Mouse (Mus musculus) heart, postnatal 4 days (tissue): ENCODE measurements at regions not wholly inside any gene's neighbourhood (a gene's known extent, or its start where the extent isn't known, plus 50 kb on each side); places are given as distances from the start of the nearest gene placed in this dataset.
A peak's percentile ranks its signal among the peaks of the same experiment; 100 is the strongest.

Source experiments
- DNase-seq: peaks from one replicate; pipeline ENCODE4 v3.0.0; 2021

DNA sequence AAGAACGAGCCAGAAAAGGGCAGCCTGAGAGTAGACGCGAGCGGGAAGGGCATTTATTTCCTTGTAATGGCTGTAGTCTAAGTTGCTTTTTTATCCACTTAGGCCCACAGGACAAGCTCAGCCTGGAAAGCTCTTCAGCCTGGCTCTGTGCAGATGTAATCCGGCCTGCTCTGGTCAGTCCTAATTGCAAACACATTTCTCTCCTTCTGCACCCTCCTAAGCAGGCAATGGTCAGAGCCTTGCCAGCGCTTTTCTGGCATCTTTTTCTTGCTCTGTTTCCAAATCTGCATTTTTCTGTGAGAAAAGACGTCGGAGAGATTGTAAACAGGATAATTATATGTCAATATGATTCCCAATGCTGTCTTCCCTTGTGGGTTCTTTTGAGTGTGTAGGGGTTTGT is 224.3 kb upstream of the Tank start:
- DNase-seq = peak; percentile 19

DNA sequence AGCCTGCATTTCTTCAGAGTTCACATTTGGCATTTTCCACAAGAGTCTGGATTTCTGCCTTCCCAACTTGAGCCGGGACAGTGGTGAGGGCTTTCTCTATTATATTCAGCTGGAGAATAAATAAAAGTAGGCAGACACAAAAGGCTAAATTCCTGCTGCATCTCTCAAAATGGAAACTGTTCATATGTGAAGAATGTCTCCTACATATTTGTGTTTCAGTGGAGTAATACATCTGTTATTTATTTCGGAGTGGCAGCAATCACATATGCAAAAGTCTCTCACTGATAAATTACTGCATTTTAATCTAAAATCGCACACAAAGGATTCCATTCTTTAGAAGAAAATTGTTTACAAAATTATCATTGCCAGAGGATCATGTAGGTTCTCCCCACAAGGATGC is 230.9 kb upstream of the Tank start:
- DNase-seq = no peak

DNA sequence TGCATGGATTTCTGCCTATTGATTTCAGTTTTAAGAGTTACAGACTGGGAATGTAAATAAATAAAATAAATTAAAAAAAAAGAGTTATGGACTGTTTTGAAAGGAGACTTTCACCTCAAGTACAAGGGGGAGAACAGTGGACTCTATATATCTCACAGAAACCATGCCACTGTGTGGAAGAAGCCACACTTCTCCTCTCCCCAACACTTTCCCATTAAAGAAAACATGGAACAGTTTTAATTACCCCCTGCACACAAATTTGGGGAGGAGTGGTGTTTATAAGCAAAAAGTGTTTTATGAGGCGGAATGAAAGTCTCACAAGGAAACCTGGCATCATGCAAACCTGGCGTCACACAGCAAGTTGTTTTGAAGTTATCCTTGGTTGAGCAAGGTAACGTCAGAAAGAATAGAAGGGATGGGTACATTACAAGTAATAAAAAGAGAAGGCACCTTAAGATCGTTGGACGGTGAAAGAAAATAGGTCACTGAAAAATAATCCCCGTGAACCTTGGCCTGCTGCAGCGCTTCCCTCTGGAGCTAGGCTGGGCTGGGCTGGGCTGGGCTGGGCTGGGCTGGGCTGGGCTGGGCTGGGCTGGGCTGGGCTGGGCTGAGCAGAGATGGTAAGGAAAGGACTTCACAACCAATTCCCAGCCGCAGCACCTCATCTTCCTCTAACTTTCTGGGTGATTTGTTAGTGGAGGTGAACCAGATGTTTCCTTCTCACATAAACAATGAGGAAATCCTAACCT is 232.2 kb upstream of the Tank start:
- DNase-seq = no peak

DNA sequence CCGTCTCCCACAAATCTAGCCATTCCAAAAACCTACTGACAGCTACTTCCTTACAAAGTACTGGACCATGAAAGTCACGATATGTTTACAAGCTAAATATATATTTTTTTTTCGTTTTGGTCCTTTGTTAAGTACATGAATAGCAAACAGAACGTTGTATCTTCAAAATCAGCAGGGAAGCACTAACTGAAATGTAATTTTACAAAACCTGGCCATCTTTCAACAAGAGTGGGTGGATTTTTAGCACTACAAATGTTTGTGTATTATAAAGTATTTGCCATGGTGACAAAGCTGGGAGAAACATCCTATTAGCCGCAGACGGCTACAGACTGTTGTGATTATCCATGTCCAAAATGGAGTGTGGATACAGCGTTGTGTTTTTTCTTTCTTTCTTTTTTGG is 233.1 kb upstream of the Tank start:
- no peak for DNase-seq

DNA sequence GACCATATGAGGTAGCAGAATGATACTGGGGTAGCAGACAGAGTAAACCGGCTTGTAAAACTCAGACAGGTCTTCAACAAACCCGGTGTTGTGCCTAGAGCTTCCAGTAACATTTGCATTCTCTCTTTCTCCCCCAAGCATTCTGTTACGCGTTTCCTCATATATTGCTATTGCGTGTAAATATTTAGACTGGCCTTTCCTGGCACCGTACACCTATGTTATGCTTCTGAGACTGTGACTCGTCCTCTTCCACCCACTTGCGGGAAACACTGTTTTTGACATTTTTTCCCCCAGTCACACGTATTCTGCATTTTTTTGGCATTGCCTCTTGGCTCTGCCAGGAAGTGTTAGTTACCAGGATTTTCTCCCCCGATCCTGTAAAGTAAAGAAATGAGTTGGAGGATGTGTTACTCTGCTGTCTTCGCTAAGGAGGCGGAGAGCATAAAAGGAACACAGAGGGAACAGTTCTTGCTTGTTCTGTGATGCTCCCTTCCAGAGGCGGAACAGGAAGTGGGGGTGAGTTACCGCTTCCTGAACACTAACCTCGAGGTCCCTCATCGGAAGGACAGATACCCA is 233.7 kb upstream of the Tank start:
- peak; percentile 8 for DNase-seq

DNA sequence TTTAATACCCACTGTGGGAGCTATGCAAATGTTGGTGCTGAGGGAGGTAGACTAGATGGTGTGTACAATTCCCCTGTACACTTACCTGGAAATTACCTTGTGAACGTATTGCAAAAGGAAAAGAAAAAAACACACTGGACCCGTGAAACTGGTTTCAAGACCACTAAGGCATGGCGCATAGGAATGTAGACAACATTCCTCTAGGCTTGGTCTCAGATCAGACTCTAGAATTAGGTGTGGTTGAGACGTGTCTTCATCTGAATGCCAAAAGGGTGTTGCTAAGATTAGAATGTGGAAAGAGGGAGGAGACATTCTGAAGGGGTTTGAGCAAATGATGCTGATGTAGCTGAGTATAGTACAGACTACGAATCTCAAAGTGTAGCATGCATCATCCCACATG is 237.1 kb upstream of the Tank start:
- no peak for DNase-seq

DNA sequence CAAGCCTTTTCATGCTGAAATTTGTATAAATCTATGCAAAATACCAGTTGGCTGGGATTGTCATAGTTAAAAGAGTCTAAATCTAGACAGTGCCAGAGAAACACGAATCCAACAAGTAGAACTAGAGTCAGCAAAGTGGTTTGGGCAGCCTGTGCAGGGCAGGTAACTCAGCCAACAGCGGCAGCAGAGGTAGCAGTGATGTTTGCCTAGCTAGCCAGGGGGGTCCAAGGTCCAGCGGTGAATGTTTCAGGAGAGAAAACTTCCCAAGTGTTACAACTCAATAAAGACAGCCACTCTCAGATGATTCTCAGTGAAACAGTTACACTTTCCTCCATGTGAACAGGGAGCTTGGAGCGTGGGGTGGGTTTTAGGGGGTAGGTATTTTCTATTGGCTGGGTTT is 259.2 kb upstream of the Tank start:
- no peak for DNase-seq

DNA sequence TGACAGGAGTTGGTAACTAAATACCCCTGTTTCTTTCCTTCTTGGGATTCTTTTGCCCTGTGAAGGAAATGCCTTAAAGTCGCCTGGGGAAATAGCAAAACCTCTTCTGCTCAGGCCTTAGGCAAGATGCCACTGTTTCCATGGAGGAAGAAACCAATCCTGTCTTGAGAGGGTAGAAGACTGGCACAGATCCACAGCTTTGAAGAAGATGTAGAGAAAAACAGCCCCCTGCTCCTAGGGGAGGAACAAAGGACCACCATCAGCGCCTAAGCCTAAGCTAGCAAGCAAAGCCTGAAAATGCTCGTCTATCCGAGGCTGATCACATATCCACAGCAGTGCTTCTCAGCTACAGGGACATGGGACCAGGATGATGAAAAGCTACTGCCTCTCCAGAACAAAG is 268.0 kb upstream of the Tank start:
- DNase-seq = no peak

DNA sequence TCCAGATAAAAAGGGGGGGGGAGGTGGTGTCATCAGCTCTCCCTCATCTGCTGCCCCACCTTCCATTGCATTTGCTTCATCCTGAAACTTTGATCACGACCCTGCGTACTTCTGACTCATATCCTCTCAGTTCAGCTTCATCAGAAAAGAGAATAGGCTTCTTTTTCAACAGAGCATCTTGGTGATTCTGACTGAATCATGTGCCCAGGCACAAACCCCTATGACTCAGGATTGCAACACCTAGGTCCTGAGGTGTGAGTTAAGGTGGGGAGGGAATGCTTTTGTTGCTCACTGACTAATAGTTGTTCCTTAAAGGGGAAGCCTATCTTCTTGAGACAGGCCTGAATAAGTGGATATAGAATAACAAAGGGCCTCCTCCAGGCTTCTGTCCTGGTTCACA is 269.2 kb upstream of the Tank start:
- DNase-seq = no peak

DNA sequence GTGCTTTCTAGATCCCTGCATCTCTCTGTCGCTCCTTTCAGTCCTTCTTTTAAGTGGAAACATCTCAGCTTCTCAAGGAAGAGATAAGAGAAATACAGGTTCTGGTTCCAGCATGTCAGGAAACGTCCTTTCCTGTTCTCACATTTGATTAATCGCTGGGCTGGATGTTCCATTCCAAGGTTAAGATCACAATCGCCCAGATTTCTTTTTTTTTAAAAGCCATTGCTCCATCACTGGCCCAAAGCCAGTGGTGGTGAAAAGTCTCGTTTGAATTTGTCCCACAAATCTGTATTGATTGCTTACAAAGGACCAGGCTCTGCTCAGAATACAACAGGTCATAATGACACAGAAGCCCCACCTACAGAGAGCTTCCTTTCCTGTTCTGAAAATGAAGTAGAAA is 281.2 kb upstream of the Tank start:
- DNase-seq = no peak

DNA sequence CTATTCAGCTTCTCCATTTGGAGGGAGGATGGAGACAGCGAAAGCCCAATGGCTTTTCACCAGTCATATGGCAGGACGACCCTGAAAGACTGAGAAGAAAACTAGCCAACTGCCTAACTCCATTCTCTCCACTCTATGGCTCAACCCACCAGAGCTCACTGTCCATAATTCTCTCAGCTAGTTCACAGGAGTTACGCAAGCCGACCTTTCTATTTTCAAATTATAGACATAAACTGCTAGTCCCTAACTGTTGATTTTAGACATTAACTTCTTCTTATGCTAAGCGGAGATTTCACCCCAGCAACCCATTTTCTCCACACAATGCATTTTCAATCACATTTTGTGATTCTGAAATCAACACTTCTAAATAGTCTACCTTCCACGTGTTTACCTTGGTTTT is 281.8 kb upstream of the Tank start:
- no peak for DNase-seq

DNA sequence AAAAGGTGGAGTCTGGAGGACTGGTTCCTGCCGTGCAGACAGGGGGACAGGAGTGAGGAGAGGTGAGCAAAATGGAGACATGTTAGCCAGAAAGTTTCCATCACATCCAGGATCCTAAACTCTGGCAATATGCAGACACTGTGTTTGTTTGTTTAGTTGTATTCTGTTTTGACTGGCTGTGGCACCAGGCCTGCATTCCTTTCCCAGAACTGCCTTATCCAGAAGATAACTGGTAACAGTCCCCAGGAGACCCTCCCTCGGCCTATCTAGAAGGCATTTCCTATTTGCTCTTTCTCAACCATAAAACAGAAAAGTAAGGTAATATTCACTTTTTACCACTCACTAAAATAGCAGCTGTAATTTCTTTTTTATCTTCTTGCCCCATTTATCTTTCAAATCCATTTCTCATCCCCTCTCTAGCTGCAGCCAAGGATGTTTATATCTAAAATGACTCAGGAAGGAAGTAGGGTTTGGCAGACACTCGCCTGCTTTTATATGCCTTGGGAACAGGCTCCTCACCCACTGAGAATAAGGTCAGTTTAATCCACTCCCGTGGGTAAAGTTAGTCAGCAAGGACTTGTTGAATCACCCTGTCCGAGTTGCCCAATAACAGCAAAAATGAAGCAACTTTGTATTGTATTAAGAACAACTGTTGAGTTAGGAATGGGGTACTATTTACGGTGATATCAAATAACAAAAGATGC is 283.0 kb upstream of the Tank start:
- peak; percentile 11 for DNase-seq

DNA sequence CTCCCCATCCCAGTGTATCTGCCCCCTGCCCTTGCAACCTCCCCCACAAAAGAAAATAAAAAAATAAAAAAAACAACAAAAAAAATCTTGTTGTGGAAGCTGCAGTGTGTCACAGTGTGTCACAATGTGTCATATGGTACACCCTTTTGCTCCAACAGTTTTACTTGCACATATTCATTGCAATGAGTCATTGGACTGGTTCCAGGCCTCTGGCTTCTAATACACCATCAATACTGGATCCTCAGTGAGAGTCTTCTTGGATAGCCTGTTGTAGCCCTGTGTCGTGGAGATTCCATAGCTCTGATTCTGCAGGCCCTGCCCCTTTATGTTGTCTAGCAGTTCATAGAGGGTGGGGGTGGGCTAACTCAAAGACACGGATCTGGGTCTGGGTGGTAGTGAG is 290.1 kb upstream of the Tank start:
- DNase-seq = no peak

DNA sequence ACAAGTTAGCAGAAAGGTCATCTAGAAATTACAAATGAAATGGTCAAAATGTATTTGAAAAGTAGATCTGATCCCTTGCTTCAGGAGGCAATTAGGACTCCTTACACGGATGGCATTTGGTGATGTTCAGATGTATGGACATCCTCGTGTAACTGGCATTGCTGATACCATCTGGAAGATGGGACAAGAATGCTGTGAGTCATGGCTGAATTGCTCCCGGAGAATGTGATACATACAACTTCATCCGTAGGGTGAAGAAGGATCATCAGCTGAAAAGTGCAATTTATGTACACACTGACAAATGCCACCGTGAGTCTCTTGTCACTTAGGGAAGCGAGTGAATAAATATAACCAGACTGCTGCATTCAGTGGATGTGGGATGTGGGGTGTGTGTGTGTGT is 293.7 kb upstream of the Tank start:
- DNase-seq = no peak

DNA sequence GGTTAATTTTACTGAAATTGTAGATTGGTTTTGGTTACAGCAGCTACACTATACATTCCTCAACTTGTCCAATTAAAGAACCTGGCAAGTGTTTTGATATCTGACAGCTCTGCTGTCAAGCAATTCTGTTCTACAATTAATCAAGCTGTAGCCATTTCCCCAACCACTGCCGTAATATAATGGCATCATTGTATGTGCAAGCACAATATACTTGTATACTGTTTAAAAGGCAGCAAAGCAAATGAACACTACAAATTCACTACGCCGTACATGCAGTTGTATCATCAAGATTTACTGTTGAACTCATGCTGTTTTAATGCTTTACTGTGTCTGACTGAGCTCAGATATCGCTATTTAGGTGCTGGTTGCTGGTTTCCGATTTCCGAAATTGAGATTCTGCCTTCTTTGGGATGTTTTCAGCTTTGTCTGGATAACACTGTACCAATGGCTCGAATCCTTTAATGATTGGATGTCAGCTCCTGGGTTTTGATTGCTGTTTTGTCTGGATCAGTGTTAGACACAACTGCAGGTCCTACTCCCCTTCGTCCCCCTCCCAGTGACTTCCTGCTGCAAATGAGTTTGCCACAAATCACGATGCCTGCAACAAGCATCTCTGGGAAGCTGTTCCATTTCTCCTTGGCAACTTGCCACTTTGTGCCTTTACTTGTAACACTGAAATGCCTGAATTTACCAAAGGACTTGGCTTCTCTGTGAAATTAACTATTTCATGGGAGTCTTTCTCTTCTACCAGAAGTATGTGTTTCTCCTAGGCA is 294.4 kb upstream of the Tank start:
- DNase-seq = no peak

DNA sequence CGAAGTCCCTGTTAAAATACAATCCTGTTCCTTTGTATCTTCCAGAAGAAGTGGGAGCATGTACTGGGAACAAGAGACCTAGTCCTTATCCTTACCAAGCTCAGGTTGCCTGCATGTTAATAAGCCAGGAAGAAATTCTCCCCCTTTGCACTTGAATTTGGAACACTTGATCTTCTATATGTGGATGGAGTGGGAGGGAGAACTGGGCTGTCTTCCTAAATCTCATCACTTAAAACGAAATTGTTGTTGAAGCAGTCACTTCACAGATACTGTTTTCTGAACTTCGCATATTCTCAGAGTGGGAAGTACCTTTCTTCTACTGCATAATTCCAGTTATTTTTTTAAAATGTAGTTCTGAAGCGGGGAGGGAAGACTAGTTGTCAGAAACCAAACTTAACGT is 305.7 kb upstream of the Tank start:
- no peak for DNase-seq

DNA sequence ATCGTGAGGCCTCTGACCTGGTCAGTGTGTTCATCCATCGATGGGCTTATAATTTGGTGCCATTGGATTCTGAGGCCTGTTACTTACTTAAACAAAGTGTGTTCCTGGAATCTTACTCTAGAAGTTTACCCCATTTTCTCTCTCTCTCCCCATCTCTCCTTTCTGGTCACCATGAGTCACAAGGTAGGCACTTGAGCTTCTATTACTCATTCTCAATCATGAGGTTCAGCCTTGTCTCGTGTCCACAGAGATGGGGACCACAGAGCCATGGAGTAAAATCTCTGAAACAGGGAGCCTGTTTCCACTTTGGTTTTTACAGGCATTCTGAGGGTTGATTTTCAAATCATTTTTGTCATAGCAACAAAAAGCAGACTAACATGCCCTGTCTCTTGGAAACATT is 304.7 kb upstream of the Rbms1 start:
- DNase-seq = no peak

DNA sequence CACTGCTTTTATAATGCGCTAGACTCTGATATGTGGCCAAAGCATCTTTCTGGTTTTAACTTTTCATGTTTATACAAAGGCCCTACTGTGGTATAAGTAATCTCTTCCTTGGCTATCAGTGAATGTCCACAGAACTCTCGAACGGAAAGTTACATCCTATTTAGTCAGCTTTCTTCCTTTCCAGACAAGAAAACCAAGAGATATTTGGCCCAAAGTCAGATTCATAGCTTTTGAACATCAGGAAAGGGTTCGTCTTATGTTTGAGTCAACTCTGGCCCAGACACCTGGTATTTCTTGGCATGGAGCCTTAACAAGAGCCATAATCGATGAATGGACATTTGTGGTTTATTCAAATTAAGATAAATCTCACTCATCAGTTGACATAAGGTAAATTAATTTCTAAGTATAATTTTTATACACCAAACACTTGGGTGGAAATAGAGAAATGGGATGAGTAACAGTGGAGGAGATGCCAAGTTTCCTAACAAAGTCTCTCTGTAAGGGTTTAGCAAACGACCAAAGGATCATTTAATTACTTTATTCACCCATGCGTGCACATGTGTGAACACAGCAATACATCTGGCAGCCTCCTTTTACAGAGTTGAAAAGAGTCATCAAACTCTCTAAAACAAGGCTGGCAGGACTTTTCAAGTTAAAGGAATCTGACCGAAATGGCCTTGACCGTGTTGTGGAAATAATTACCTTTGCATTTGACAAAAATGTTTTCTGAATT is 287.2 kb upstream of the Rbms1 start:
- no peak for DNase-seq

DNA sequence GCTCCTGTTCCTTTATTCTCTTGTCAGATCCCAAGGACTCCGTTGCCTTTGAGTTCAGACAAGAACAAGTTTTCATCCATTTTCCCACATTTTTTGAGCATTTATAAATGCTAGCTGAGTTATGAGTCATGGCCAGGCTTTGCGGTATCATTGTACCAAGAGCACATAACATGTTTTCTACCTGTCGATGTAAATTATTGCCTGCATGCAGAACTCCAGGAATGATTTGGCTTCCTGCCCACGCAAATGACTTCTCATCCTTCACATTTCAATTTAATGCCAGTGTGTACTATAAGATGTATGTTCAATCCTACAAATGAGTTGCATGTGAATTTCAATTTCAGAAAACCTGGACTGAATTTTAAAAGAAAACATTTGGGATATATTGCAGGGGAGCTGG is 285.0 kb upstream of the Rbms1 start:
- DNase-seq = no peak

DNA sequence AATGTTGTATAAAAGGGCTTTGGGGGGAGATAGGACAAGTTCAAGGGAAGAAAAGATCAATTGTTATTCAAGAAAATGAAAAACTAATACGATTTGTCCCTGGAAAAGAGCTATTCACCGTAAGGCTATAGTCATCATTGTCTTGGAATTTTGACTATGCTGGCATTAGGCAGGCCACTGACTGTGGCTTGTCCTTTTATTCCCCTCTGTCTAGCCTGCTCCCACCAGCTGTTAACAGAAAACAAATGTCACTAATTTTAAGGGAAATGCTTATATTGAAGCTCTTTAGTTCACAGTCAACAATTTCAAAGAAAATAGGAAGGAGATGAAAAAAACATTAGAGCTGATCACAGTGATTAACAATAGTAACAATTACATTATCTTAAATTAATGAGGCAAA is 284.3 kb upstream of the Rbms1 start:
- DNase-seq = no peak

DNA sequence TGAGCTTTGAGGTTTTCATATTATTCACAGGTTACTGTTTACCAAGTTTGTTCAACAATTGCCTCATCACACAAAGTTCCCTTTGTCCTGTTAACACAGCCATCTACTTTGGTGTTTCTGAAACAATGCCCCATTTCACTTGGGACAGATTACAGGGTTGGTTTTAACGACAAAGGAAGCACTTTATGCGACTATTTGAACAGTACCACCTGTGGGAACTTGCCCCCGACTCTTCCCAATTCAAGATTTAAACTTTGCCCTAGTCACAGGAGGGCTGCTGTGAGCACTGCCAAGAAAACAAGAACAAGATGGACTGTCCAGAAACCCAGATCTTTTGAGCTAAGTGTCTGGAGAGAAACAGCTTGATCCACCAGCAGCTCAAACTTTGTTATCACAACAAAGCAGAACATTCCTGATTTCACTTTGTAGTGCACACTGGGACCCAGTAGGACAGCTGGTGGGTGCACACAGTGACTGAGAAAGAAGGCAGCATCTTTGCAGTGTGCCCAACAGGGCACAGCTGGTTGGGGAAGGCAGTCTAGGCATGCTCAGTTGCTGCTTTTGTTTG is 283.8 kb upstream of the Rbms1 start:
- no peak for DNase-seq

DNA sequence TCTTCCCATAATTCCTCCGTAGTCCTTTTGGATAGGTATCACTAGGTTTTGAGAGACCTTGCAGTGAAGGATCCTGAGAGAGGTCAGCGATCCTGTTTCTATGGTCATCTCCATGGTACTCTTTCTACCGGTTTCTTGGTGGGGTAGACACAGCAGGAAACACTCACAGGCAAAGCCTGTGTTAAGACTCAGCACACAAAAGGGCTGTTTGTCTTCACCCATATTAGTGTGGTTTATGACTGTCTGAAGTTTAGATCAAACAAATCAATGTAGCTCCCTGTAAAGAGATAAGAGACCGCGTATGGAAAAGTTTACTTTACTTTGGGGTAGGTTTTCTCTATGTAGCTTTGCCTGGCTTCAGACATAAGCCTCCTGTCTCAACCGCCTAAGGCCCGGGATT is 282.5 kb upstream of the Rbms1 start:
- no peak for DNase-seq
